Mouse (Mus musculus) embryonic stem cell, embryonic (primary cell): ENCODE measurements around the gene Efr3b.

Source experiments
- CTCF ChIA-PET, 4 experiments: fragments of 300-600 bp in 2 of 4; fragments of 350-600 bp in 2 of 4; sonication (Branson Sonifier 250); formaldehyde crosslinking; loops; one replicate each; lab custom pipeline; 2022; ENCODE audit warnings: inconsistent platforms in 2 of 4; lab: Charles Lee
- POLR2A ChIA-PET, 4 experiments: fragments of 300-600 bp in 2 of 4; fragments of 350-600 bp in 2 of 4; sonication (Branson Sonifier 250); formaldehyde crosslinking; loops; one replicate each; lab custom pipeline; 2022; ENCODE audit warnings: antibody characterized with exemption in 4 of 4, inconsistent platforms in 1 of 4; lab: Charles Lee

Gene Efr3b

GRCm38 (mm10) chr12:4038061-4039041 is at the start of gene Efr3b:
Efr3b (minus strand) TSS chr12:4038915.
- ChIA-PET CTCF (interaction anchor here (0.6 to 1.5 kb wide), 10 partner anchors 55 to 382 kb away, joined by 3 to 11 read pairs (median 4); partner anchors contain the start of gene Pomc (in 1 of the 4)), POLR2A (interaction anchor here in 3 of 4 experiments (0.6 to 1.7 kb wide), 21 partner anchors 9 to 376 kb away, joined by 3 to 9 read pairs (median 4); no protein-coding TSS in a partner anchor)

GRCm38 (mm10) chr12:4083441-4083840 is 44.7 kb upstream of the Efr3b start:
- ChIA-PET POLR2A (interaction anchor here in 3 of 4 experiments (0.5 to 1.8 kb wide), 27 partner anchors 8 to 307 kb away, joined by 3 to 15 read pairs (median 4); partner anchors contain the start of genes Cenpo (in 2 of the 3), Ptrhd1 (in 2 of the 3), Adcy3 (in 1 of the 3) and Efr3b (in 1 of the 3)), CTCF (interaction anchor here in 3 of 4 experiments (0.6 to 1.4 kb wide), 8 partner anchors 24 to 292 kb away, joined by 3 to 5 read pairs (median 3); no protein-coding TSS in a partner anchor)

GRCm38 (mm10) chr12:4082132-4083001 is 43.7 kb upstream of the Efr3b start, which contains the start of gene Dnajc27:
Dnajc27 (plus strand) TSS chr12:4082583.
- POLR2A ChIA-PET, result interaction anchor here in 3 of 4 experiments (0.5 to 1.8 kb wide), 32 partner anchors 9 to 508 kb away, joined by 3 to 15 read pairs (median 3); partner anchors contain the start of genes Cenpo (in 2 of the 3), Ptrhd1 (in 2 of the 3), Adcy3 (in 1 of the 3) and Efr3b (in 1 of the 3)

GRCm38 (mm10) chr12:4080311-4080710 is 41.6 kb upstream of the Efr3b start:
- ChIA-PET POLR2A (no interaction called here), CTCF (interaction anchor here in 2 of 4 experiments (0.7 to 2.1 kb wide), 3 partner anchors 94 to 97 kb away, joined by 5 to 7 read pairs (median 7); no protein-coding TSS in a partner anchor)

More at GRCm38 (mm10) chr12:4082132-4083001, 43.7 kb upstream of the Efr3b start, which contains the start of gene Dnajc27:
- CTCF ChIA-PET, result interaction anchor here in 3 of 4 experiments (0.7 to 2.1 kb wide), 10 partner anchors 25 to 291 kb away, joined by 3 to 7 read pairs (median 4); no protein-coding TSS in a partner anchor

GRCm38 (mm10) chr12:4078069-4078468 is 39.4 kb upstream of the Efr3b start:
- POLR2A ChIA-PET, result interaction anchor here in 1 of 4 experiments (0.5 kb wide), 1 partner anchor 506 kb away, joined by 4 read pairs; no protein-coding TSS in a partner anchor
- CTCF ChIA-PET, result interaction anchor here in 1 of 4 experiments (1.5 kb wide), 1 partner anchor 152 kb away, joined by 6 read pairs; no protein-coding TSS in a partner anchor

GRCm38 (mm10) chr12:4076383-4076782 is 37.7 kb upstream of the Efr3b start:
- ChIA-PET POLR2A (no interaction called here), CTCF (no interaction called here)

- CTCF ChIA-PET, result no interaction called here
- POLR2A ChIA-PET, result no interaction called here
Observed at GRCm38 (mm10) chr12:4075407-4075806, 36.7 kb upstream of the Efr3b start.

- CTCF ChIA-PET, result no interaction called here
- POLR2A ChIA-PET, result no interaction called here
Observed at GRCm38 (mm10) chr12:4071671-4072070, 33.0 kb upstream of the Efr3b start.

- ChIA-PET POLR2A (no interaction called here), CTCF (no interaction called here)
Observed at GRCm38 (mm10) chr12:4068551-4068950, 29.8 kb upstream of the Efr3b start.

GRCm38 (mm10) chr12:4066681-4067459 is 28.2 kb upstream of the Efr3b start:
- CTCF ChIA-PET, result interaction anchor here in 1 of 4 experiments (0.6 kb wide), 1 partner anchor 492 kb away, joined by 4 read pairs; no protein-coding TSS in a partner anchor
- POLR2A ChIA-PET, result no interaction called here

- CTCF ChIA-PET, result no interaction called here
Observed at GRCm38 (mm10) chr12:4065944-4066343, 27.2 kb upstream of the Efr3b start.

GRCm38 (mm10) chr12:4065498-4065897 is 26.8 kb upstream of the Efr3b start:
- ChIA-PET POLR2A (interaction anchor here in 3 of 4 experiments (0.5 to 1.5 kb wide), 4 partner anchors 18 to 458 kb away, joined by 3 to 4 read pairs (median 3); no protein-coding TSS in a partner anchor), CTCF (no interaction called here)

More at GRCm38 (mm10) chr12:4065944-4066343, 27.2 kb upstream of the Efr3b start:
- POLR2A ChIA-PET, result interaction anchor here in 1 of 4 experiments (1.5 kb wide), 1 partner anchor 18 kb away, joined by 3 read pairs; no protein-coding TSS in a partner anchor

- POLR2A ChIA-PET, result no interaction called here
- CTCF ChIA-PET, result no interaction called here
Observed at GRCm38 (mm10) chr12:4059683-4060082, 21.0 kb upstream of the Efr3b start.

GRCm38 (mm10) chr12:4058321-4058720 is 19.6 kb upstream of the Efr3b start:
- ChIA-PET POLR2A (no interaction called here), CTCF (interaction anchor here in 3 of 4 experiments (0.6 to 1.1 kb wide), 4 partner anchors 17 to 578 kb away, joined by 3 to 4 read pairs (median 3); no protein-coding TSS in a partner anchor)

GRCm38 (mm10) chr12:4054845-4055244 is 16.1 kb upstream of the Efr3b start:
- ChIA-PET POLR2A (interaction anchor here in 1 of 4 experiments (0.8 kb wide), 1 partner anchor 20 kb away, joined by 3 read pairs; no protein-coding TSS in a partner anchor), CTCF (interaction anchor here in 1 of 4 experiments (1.0 kb wide), 1 partner anchor 128 kb away, joined by 3 read pairs; no protein-coding TSS in a partner anchor)

- ChIA-PET CTCF (interaction anchor here in 1 of 4 experiments (0.5 to 1.0 kb wide), 4 partner anchors 127 to 677 kb away, joined by 3 to 5 read pairs (median 3); no protein-coding TSS in a partner anchor), POLR2A (interaction anchor here in 1 of 4 experiments (0.5 kb wide), 1 partner anchor 73 kb away, joined by 7 read pairs; no protein-coding TSS in a partner anchor)
Observed at GRCm38 (mm10) chr12:4053643-4054042, 14.9 kb upstream of the Efr3b start.
